Mouse (Mus musculus) lung, postnatal 10 days (tissue): ENCODE results near the gene Drap1.

Experiments
- DNase-seq: peaks from one replicate; pipeline ENCODE4 v3.0.0; 2021

Drap1 gene

DNA sequence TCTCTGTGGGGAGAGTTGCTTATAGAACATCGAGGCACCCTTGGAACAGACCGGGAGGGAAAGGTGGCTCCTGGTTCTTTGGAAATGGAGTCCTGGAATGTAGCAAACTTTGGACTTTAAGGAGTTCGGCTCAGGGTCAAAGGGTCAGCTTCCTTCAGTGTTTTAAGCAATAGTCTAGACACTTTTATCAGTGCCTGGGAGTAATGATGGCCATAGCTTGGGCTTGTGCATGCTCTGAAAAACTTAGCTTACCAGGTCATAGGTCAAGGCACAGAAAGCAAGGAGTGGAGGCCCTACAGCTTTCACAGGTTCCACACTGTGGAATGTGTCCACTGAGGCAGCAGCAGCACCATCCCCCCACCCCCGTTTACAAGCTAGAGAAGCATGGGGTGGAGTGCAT lies 50.0 kb downstream of the Drap1 start:
- DNase-seq: no peak

DNA sequence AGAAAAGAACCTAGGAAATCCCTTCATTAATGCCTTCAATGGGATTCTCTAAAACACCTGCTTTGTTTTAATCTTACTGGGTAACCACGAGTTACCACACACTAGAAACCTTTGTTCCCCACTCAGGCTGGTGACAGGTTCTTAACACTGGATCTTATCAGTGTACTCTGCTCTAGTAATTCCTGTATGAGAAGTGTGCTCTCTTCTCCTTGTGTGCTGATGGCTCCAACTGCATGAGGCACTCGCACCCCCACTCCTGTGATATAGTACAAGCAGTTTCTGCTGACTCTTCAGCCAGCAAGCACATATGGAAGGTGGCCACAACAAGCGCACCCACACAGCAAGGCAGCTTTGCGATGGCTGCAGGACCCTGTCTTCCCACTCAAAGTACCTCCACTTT lies 50.6 kb downstream of the Drap1 start:
- DNase-seq: no peak
